Mouse (Mus musculus): ENCODE measurements around the gene Nodal.
"Not testable (repeated sequence)": the region's sequence is repeated elsewhere in the genome, so short reads cannot be mapped to it uniquely, and the experiment has no call there.

Nodal gene

GRCm38 (mm10) chr10:61431375-61431774 is 13.6 kb downstream of the Nodal start:
- DNase-seq (ENCODE audit: low spot score) = no peak

- DNase-seq (ENCODE audit: low spot score) = no peak
These were observed 22.5 kb downstream of the Nodal start for GRCm38 (mm10) chr10:61440202-61440800.

GRCm38 (mm10) chr10:61443456-61443855 is 25.7 kb downstream of the Nodal start:
- no peak for DNase-seq (ENCODE audit: low spot score)

- DNase-seq (ENCODE audit: low spot score) = no peak
These were observed 26.1 kb downstream of the Nodal start for GRCm38 (mm10) chr10:61443876-61444275.

GRCm38 (mm10) chr10:61445016-61445415 is 27.2 kb downstream of the Nodal start:
- no peak for DNase-seq (ENCODE audit: low spot score)

DNA sequence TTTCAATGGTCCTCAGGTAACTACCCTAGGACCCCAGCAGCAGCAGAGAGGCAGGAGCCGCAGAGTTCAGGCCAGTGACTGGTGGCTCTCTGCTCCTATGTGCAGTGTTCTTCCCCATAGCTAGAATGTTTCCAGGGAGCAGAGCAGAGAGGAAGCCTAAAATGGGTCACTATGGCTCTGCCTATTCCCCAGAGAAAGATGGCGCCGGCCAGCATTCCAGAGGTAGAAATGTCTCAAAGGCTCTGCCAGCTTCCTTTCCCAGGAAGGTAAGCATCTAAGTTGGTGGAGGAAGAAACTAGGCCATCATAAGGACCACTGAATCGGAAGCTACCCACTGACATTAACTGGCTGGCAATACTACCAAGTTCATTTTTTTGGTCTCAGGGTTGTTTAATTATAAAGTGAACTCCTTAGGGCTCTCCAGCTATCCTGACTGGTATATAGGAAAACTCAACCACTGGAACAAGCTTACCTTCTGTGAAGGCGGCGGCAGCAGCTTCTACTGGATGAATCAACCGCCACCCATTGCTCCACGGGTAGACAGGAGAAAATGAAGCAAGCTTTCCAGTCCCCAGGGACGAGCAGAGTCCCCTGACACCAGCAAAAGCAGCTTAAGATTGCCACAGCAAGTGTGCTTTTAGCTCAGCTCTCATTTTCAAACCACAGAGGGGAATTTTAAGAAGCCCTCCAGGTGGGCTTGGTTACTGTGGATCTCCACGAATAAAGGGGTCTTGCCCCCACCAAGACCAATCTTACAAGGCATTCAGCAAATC is 30.0 kb downstream of the Nodal start:
- no peak for DNase-seq (ENCODE audit: low spot score)

DNA sequence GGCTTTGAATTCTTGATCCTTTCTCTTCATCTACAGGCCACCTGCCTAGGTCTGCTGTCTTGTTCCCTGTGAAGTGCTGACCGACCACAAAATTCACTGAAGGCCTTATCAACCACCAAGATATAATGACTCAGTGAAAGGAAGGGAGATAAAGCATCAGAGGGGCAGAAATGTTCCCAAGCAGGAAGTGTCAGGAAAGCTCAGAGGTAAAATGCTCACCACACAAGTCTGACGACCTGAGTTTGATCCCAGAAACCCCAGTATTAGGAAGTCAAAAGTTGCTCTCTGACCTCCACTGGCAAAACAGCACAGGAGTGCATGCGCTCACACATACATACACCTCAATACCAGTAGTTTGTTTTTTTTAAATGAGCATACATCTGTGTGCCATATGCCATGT is 31.1 kb downstream of the Nodal start:
- no peak for DNase-seq (ENCODE audit: low spot score)

GRCm38 (mm10) chr10:61451463-61451930 is 33.7 kb downstream of the Nodal start:
- no peak for DNase-seq (ENCODE audit: low spot score)

DNA sequence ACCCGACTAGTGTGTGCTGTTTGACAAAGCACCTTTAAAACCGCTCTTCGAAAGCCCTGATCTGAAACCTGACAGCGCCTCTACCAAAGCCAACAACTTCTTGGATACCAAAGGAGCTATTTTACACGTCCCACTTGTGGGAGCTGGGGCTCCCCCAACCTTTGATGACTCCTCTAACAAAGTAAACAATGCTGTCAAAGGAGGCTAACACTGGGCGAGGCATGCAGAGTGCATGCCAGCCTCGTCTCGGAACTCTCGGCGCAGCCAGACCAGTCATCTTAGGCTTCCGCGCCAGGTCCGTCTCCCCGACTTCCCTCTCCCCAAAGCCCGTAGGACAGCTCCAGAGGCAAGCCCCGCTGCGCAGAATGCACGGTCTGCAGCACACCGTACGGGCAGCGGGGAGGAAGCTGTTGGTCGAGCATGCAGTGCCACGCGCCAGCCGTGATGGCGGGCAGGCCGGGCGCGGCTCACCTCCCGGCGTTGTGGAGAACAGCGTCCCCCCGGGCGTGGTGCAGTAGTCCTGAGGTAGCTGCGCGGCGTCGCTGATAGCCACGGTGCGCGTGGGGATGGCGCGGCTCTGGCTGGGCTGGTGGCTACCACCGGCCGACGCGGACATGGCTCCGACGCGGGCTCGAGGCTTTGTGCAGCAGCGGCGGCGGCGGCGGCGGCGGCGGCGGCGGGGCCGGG is 34.3 kb downstream of the Nodal start:
- peak; percentile 67 for DNase-seq (ENCODE audit: low spot score)

- DNase-seq (ENCODE audit: low spot score) = peak; percentile 99
These were observed 34.9 kb downstream of the Nodal start, which contains the start of gene Eif4ebp2 for GRCm38 (mm10) chr10:61452645-61453044. Eif4ebp2 (minus strand) TSS chr10:61452661.

GRCm38 (mm10) chr10:61453171-61453570 is 35.4 kb downstream of the Nodal start:
- not testable (repeated sequence) for DNase-seq (ENCODE audit: low spot score)

DNA sequence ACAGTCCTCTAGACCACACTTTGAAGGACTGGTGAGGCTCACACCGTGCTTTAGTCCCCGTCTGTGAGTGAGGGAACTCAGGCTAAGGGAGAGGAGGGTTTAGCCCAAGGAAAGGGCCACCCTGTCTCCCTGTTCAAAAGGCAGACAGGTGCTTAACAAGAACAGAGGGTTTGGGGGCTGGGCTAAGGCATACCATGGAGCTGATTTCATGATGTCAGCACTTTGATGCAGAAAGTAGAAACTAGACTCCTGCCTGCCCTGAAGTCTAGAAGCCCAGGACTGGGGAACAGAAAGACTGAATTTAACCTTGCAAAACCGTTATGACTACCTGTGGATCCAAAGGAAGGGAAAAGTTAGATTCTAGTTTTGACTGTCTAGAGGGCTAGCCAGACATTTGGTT is 39.4 kb downstream of the Nodal start:
- DNase-seq (ENCODE audit: low spot score) = no peak

DNA sequence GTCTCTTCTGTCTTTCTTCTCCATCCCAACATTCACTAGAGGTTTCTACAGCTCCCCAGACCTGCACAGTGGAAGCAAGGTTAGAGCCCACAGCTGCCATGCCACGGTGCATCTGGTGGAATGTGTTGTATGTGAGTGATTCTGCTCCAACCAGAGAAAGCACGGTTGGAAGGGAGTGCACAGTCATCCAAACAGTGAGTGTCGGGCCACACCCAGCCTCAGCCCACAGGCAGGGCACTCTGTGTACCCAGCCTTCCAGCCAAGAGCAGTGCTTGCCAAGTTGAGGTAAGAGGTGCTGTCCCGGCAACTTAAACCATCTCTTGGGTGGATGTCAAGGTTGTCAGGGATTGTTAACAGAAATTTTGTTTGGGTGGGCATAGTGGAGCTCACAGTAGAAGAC is 47.2 kb downstream of the Nodal start:
- DNase-seq (ENCODE audit: low spot score) = no peak

- no peak for DNase-seq (ENCODE audit: low spot score)
These were observed 48.5 kb downstream of the Nodal start for GRCm38 (mm10) chr10:61466242-61466641.

GRCm38 (mm10) chr10:61466873-61467272 is 49.1 kb downstream of the Nodal start:
- DNase-seq (ENCODE audit: low spot score) = no peak

GRCm38 (mm10) chr10:61468900-61469299 is 51.1 kb downstream of the Nodal start:
- no peak for DNase-seq (ENCODE audit: low spot score)

- DNase-seq (ENCODE audit: low spot score) = no peak
These were observed 55.9 kb downstream of the Nodal start for GRCm38 (mm10) chr10:61473640-61474039.

DNA sequence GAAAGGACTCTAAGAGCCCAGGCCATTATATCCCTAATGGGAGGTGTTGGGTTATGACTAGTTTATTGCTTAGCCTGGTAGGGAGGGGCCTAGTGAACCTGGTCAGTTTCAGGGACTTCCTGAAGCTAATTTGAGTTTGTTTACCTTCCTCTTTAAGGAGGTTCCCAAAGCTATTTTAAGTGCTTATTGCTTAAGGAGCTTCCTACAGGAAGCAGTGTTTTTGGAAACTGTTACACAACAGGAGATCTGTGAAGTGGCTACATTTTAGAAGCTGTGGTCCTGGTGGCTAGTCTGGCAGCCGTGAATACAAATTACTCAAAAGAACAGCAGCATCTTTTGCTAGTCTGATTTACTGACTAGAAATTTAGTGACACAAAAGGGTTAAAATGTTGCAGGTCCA is 56.6 kb downstream of the Nodal start:
- DNase-seq (ENCODE audit: low spot score) = no peak

All from testis, postnatal 10 days (tissue).